Mouse (Mus musculus): ENCODE results near the gene Gm10799.

- TF ChIP-seq POLR2A (IDR thresholded peaks at IDR 0.05; ENCODE audit: borderline replicate concordance, low read depth, low read length) = no peak
- TF ChIP-seq CTCF (IDR thresholded peaks at IDR 0.05; ENCODE audit: low read depth, low read length) = no peak
Measured at GRCm38 (mm10) chr2:104099946-104100345, 31.6 kb upstream of the Gm10799 start.
